Mouse (Mus musculus): ENCODE data around the gene Fam198b.

Gene Fam198b

DNA sequence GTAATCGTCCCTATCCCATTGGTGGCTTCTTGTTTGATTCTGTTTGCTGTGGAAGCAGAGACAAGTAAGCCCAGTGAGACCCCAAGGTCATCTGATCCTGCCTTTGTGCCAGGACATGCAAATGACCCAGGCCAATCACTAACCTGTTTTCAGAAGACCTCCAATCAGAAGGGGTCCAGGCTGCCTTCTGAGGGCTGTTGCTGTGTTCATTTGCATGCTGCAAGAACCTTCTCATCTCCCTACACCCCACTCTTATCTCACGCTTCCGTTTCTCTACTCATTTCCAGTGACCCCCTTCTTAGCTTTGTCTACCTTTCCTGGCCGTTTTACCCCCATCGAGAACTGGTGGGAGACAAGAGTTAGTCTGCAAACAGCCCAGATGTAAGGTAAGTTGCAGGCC lies at the start of gene Fam198b:
Gene Fam198b (plus strand): TSS at position 229 of the 400 bp plus-strand sequence.
- no peak for DNase-seq (ENCODE audit: low spot score in 2 of 2)

DNA sequence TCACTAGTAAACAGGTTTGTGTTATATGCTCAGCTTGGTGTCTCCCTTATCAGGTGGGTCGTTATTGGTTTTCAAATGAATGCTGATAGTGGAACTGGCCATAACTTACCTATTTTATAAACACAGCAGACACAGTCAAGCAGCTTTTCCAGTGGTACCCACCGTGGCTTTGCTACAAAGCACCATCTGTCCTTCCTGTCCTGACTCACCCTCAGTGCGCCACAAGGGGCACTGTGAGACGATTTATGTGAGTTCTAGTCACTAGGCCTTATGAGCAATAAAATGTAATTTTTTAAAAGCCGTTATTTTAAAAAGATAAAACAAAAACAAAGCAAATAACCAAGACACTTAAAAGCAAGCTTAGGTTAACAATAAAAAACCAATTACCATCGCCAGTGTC lies 45.6 kb upstream of the Fam198b start:
- no peak for DNase-seq (ENCODE audit: low spot score in 2 of 2)

DNA sequence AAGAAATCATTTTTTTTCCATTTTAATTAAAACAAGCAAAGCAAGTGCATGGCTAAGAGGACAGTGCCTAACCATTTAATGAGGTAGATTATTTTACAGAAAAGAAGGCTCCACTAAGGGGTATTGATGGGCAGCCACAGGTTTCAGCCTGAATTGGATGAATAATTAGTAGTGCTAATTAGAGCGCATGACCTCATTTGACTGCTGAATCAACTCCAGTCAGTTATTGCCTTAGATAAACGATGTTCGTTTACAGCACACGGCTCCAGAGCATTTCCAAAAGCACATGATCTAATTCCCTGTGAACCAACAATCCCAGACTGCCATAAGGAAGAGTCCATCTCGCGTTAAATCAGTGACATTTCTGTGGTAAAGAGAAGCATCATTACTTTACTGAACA lies 42.9 kb upstream of the Fam198b start:
- DNase-seq (ENCODE audit: low spot score in 2 of 2): no peak

DNA sequence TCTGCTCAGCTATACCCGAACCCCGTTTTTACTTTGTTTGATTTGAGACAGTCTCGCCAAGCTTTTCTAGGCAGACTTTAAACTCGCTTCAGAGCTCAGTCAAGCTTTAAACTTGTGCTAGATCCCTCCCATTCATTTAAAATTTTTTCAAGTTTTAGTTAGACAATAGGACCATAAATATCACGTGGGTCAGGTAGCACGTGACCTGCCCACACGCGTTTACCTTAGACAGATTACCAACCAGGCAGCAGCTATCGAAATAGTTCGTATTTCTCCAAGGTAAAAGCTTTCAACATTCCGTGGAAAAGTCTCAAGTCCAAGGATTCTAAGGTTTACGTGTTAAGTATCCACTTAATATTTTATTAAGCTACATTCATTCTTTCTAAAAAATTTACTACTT lies 42.2 kb upstream of the Fam198b start:
- DNase-seq (ENCODE audit: low spot score in 2 of 2): no peak

DNA sequence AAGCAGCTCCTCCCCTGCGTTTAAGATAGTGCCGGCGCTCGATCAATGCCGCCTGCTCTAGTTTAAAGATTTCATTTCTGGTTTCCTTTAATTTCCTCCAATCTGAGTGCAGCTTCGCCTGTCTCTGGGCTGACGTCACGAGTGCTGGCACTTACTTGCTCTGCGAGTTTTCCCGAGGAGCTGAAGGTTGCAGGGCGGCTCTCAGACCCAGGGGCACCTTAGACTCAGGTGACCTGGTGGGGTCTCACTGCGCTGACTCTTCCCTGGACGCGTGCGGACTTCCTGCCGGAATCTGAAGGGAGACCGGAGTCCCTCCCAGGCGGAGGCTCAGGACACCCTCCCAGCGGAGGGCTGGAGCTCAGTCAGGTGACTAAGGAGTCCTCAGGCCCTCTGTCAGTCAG lies 41.7 kb upstream of the Fam198b start:
- peak; percentile 46 to 52 for DNase-seq (ENCODE audit: low spot score in 2 of 2)

DNA sequence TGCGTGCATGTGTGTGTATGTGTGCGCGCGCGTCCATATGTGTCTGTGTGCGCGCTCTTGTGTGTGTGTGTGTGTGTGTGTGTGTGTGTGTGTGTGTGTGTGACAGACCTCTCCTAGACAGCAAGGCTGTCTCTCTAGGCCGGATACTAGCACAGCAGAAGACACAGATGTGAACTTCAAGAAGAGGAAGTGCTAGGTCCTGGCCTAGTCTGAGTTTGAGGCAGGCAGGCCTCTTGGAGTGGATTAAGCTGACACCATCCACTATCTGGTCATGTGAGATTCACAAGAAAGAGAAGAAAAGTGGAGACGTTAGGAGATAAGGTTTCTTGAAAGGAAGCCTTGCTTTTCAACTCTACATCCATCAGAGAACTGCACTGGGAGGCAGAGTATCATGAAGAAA lies 40.3 kb upstream of the Fam198b start:
- no peak for DNase-seq (ENCODE audit: low spot score in 2 of 2)

DNA sequence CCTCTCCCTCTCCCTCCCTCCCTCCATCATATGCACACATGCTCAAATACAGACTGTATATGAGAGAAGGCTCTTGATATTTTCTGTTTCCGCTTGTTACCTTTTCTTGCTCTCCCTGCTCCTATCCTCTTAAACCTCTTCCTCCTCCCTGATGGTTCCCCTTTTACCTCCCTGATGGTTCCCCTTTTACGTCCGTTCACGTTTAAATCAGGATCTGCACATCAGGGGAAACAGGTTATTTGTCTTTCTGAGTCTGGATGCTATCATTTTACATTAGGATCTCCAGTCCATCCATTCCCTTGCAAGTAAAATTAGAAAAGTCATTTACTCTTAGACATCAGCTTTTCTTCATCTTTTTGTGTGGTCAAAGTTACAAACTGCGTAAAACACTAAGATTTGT lies 37.7 kb upstream of the Fam198b start:
- DNase-seq (ENCODE audit: low spot score in 2 of 2): no peak

DNA sequence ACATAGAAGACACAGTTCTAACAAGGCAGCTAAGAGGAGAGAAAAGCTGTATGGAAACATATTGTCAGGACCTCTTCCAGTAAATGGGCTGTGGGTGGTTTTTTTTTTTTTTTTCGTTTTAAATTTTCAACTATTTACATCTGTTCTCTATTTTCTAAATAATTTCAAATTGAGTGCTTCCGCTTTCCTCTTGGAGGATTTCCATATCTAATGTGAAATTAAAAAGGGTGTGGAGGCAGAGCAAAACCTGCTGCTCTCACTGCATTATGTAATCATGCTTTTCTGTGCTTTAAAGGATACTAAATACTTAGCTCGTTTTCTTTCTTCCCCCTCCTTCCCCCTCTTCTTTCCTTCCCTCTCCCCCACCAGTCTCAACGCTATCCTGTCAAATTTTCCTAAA lies 35.5 kb upstream of the Fam198b start:
- no peak for DNase-seq (ENCODE audit: low spot score in 2 of 2)

DNA sequence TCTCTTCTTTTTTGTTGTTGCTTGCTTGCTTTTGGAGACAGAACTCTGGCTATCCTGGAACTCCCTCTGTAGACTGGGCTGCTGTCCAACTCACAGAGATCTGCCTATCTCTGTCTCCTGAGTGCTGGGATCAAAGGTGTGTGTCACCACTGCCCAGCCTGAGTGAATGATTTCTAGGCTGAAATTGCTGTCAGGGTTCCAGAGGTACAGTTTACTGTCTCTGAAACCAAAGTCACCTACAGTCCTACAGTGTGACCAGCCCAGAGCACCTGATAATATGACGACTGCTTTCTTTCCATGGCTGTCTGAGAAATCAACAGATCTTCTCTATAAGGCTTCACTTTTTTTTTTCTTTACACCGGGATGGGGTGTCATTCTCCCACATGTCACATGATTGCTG lies 34.7 kb upstream of the Fam198b start:
- no peak for DNase-seq (ENCODE audit: low spot score in 2 of 2)

DNA sequence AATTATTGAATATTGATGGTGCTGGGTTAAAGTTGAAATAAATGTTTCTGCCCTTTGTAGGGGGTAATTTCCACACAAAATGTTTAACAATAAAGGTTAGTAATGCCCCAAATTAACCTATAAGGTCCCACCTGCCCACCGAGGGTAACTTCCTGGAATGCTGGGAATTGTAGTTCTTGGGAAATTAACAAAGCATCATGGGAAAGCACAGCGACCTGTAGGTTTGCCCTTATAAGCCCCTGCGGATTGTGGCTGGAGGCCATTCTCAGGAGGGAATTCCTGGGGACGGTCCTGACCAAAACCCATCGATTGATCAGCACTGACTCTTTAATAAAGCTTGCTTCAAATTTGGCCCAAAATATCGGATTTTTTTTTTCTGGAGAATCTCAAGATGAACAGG lies 33.7 kb upstream of the Fam198b start:
- DNase-seq (ENCODE audit: low spot score in 2 of 2): no peak

DNA sequence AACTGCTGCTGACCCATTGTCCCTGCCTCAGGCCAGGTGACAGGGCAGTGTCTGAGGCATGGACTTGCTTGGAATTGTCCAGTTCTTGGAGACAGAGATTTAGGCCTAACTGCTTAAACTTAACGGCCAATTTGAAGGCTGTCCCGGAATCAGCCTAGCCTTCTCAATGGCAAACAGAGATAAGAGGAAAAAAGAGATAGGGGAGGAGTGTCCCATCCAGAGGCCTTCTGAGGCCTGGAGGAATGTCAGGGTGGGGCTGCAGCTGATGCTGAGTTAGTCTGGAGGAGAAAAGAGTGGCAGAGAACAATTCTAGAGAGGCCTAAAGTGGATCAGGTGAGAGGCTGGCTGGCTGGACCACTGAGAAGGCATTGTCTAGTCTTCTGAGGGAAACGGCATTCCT lies 32.2 kb upstream of the Fam198b start:
- no peak for DNase-seq (ENCODE audit: low spot score in 2 of 2)

DNA sequence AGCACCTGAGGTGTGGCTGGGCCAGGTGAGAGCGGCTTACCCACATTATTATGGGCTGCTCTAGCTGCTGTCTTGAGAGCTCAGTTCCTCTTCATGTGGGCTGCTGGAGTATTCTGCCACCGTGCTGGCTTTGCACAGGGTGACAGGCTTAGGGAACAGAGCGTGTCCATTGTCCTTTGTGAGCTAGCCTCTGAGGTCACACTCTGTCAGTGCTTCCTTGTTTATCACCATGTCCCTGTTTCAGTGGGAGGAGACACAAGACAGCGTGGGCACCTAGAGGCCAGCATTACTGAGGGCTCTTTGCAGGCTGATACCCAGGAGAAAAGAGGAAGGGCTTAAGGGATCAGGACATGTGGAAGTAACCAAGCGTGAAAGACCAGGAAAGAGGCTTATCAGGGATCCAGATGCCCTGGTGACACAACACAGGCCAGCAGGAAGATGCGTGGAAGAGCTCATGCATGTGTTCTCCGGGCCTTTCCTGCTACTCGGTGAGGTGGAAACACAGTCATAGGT lies 31.6 kb upstream of the Fam198b start, which contains the start of gene Tmem144:
Gene Tmem144 (minus strand): TSS at position 120 of the 513 bp plus-strand sequence.
- DNase-seq (ENCODE audit: low spot score in 2 of 2): no peak

DNA sequence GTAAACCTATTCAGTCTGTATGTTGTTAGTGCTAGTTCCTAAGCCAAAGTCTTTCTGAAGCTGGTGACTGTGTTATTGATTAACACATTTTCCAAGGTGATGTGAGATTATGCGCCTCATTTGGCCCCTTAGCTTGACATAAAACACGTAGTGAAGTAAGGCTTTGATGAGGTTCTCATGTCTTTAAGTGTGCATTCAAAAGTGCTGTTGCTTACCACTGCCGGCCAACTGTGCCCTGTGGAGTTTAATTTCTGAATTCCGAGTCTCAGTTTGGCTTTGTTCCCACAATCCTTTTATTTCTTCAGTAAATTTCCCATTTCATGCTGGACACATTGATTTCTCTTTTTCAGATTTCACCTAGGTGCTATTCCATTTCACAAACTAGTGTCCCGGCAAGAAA lies 26.6 kb upstream of the Fam198b start:
- DNase-seq (ENCODE audit: low spot score in 2 of 2): no peak

DNA sequence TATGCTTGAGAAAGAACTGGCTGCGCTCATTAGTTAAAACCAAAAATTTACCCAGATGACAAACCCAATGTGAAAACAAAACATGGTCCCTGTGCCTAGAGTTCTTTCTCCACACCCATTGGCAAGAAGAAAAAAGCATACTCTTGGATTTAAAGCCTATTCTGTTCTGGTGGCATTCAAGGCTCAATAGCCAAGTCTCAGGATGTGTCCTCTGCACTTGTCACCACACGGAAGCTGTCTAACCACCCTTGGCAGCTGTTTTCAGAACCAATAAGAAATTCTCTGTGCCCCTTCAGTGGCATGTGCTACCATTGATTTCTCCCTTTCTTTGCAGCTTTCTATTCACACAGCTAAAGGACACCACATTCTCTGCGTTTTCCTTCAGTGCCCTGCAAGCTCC lies 26.1 kb upstream of the Fam198b start:
- DNase-seq (ENCODE audit: low spot score in 2 of 2): no peak

DNA sequence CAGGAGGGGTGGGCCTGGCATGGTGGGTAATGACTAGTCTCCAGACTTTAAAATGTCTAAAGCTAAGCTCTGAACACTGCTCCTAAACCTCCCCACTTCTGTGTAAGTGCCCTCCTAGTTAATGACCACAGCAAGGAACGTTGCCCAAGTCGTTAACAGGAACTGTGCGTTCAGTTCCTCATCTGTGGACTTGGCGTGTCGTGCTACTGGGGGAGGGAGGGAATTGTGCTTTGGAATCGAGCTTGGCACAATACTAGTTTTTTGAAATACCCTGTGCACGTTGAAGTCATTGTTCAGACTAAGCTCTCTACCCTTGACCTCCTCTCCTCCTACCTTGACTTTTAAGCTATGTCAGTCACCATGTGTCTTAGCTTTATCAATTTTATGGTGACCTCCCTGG lies 19.5 kb upstream of the Fam198b start:
- DNase-seq (ENCODE audit: low spot score in 2 of 2): no peak

DNA sequence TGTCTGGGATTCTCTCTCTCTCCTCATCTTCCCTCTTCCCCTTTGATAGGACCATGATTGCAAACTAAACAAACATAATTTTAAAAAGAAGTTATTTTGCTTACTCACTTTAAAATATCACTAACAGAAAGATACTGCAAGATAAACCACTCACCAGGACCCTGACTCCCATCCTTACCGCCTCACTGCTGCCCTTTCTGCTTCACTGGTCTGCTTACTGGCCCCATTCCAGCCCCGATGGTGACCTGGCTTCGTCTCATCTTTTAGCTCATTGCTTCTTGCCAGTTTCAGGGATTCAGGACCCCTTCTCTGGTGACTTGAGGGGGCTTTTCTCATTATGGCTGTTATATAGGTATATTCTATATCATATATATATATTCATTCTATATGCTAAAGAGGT lies 18.2 kb upstream of the Fam198b start:
- no peak for DNase-seq (ENCODE audit: low spot score in 2 of 2)

DNA sequence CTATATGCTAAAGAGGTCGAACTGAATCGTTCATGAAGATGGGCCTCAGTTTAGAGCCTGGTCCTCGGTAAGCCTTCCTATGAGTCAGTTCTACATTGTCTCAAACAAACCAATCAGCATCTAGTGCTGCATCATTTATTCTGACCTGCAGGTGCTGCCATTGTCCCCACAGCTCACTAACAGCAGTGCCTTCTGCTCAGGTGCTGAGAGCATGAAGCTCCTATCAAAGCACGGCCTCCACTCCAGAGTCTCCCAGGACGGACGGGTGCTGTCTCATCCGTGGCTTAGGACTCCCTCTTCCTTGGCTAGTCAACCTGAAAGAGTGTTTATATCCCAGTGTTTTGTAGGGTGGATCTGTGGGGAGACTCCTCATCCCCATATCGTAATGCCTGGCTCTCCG lies 17.8 kb upstream of the Fam198b start:
- DNase-seq (ENCODE audit: low spot score in 2 of 2): no peak

DNA sequence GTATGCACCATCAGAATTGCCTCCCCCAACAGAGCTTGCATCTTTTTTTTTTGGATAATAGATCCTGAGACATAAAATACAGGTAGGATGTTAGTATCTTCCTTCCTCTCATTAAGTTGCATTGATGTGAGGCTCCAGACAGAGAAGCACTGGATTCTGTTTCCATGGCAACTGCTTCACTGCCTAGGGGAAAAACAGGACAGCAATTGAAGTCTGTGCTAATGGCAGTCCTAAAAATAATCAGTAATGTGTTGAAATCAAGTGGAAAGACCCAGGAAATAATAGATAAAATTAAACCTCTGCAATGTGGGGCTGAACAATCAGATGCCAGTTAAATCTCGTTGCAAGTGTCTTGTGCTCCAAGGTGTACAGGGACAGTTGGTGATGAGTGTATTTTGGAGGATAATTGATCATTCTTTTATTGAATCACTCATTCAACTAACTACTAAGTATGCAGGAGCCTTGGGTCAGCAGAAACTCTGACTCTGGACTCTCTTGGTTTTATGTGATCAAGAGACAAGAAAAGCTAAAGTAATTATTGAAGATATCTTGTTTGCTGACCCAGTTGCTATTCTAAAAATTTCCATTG lies 17.1 kb upstream of the Fam198b start:
- no peak for DNase-seq (ENCODE audit: low spot score in 2 of 2)

DNA sequence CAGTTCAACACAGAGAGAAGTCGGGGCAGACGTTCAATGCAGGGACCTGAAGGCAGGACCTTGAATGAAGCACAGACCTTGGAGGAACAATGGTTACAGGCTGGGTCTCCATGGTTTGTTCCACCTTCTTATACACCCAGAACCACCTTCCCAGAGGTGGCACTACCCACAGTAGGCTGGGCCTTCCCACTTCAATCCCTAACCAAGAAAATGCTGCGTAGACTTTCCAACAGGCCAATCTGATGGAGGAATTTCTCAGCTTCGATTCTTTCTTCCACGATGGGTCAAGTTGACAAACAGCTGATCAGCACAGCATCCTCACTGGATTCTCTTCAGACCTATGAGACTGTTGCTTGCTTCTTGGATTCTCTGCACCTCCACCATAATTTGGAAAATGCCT lies 8.9 kb upstream of the Fam198b start:
- no peak for DNase-seq (ENCODE audit: low spot score in 2 of 2)

DNA sequence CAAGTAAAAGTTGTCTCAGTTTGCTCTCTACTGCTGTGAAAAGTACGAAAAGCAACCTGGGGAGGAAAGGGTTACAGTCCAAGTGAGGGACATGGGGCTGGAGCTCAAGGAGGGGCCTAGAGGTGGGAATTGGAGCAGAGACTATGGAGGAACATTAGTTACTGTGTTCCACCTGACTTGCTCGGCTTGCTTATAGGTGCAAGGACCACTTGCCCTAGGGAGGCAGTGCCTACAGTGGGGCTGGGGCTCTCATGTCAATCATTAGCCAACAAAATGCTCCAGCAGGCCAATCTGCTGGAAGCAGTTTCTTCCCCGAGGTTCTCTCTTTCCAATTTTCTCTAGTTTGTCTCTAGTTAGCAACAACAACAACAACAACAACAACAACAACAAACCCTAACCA lies 6.0 kb upstream of the Fam198b start:
- DNase-seq (ENCODE audit: low spot score in 2 of 2): no peak

DNA sequence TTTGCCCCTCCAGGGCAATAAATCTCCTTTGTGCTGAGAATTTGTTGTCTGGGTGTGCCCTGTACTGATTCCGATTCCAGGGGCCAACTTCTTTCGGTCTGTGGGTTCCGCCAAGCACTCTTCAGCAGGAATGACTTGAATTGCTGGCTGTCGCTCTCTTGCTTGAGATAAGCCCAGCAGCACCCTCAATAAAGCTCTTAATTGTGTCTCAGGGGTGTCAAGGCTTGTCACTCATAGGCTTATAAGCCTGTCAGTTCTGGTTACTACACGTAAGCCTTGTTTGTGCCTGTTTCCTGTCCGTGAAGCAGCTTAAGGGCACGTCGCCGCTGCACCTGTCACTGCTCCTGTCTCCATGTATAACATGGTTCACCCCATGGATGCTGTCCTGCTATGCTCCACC lies 5.1 kb upstream of the Fam198b start:
- no peak for DNase-seq (ENCODE audit: low spot score in 2 of 2)

DNA sequence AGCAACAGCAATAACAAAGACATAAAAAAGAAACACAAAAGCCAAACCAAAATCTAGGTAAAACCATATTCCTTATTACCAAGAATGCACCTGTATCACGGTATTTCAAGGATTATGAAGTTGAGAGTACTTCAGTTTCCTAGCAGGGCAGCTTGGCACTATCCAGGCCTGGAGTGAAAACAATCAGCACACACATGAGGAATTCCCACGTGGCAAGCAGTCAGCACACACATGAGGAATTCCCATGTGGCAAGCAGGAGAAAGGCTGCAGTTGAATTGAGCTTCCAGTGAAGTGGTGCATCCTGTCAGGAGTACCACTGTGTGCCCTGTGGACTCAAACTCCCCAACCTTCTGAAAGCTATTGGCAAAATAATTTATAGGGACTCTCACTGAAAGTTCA lies 2.7 kb upstream of the Fam198b start:
- DNase-seq (ENCODE audit: low spot score in 2 of 2): no peak

DNA sequence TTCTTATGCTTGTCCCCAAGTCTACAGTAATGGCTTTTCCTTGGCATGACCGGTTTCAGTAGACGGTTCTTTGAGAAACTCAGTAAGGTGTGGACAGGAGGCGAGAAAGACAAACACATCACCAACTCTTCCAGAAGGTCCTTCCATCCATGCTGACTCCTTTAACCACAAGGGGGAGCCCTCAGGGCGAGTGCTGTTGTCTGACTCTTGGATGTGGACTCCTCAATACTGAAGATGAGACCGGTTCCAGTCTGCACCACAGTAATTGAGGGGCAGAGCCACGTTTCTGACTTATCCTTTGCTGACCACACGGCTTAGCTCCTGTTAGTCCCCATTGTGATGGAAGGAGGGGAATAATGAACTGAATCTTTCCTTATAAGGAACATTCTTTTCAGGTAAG lies 1.2 kb upstream of the Fam198b start:
- peak in 1 of 2 experiments; percentile 49 for DNase-seq (ENCODE audit: low spot score in 2 of 2)

DNA sequence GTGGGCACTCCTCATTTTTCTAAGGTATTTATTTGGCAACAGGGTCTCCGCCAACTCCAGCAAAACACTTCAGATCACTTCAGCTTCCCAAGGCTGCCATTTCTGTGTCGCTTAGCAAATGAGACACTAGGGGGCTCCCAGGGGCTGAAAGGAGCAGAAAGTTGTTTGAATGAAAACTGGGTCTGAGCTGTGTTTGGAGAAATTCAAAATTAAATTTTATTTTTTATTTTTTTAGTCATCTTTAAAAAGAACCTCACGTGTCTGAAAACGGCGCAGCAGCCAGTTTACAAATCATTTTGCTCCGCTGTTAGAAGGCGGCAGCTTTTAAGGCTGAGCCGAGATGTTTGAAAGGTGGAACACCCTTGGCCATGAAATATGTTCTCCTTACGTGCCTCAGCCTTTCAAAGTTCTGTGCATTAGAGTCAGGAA lies 442 bp downstream of the Fam198b start:
- DNase-seq (ENCODE audit: low spot score in 2 of 2): peak in 1 of 2 experiments; percentile 40

All from right cerebral cortex, postnatal 36 days (tissue).